Mouse (Mus musculus) gastrocnemius, postnatal 14 days (tissue): ENCODE results near the gene Sik3. TPM values are rescaled to one million over a fixed set of nuclear protein-coding genes. Genes with fewer than 3 reads are reported as not detected.
"Not testable (repeated sequence)": the region's sequence is repeated elsewhere in the genome, so short reads cannot be mapped to it uniquely, and the experiment has no call there.

ENCODE experiments used
- DNase-seq: peaks from one replicate; pipeline ENCODE4 v3.0.0; 2021; ENCODE audit warnings: mixed read lengths
- intact Hi-C: fragments of 180-260 bp; cut with DNase I; formaldehyde crosslinking; loops from one replicate; pipeline ENCODE4 v1.15.1; 2025; ENCODE audit warnings: low total_unique reads
- total RNA-seq, 2 experiments: library from RNA; stranded (reverse); gene quantifications; 2 replicates each; pipeline ENCODE4 v1.2.3; 2021

The Sik3 gene
- total RNA-seq, 2 experiments from 2014 or later: 37.4 TPM

DNA sequence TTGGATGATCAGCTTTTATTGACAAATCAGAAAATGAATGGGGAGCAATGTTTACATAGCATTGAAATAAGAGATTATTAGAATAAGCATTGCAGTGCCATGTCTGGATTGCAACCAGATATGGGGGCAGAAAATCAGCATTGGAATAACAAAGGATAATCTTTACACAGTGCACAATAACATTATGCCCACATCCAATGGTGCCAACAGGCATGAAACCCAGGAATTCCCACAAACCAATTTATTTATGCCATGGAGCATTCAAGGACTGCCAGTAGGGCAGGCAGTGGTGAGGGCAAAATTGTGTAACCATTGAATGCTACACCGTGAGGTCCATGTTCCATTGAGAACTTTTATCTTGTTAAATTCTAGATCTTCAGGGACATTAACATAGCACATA lies 129.4 kb downstream of the Sik3 start:
- DNase-seq: no peak
- intact Hi-C loops: no loop called here

DNA sequence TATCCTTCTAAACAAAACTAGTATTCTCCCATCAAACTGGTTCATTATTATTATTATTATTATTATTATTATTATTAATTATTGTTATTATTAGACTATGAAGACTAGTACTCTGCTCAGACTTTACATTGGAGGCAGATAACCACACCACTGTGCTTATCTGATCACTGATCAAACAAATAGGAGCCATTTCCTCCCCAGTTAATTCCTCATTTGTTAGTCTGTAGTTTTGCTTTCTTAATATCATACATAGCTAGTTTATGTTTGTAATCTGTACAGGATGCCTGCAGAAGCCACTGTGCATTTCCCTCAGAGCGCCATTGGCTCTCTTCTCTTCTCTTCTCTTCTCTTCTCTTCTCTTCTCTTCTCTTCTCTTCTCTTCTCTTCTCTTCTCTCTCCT lies 129.9 kb downstream of the Sik3 start:
- no peak for DNase-seq
- intact Hi-C loops: no loop called here

DNA sequence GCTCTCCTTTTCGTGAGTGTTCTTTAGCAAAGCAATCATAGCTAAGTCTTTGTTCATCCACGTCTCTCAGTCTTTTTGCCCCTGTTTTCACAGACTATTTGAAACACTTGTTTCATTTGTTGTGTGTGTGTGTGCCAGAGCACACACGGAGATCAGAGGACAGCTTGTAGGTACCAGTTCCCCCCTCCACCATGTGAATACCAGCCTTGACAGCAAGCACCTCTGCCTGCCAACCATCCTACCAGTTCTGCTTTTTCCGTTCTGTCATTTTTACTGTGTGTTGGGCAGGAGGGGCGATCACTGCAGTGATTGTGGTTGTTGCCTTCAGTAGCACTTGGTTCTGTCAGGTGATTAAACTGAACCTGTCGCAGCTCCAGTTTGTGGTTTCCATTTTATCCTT lies 132.4 kb downstream of the Sik3 start:
- intact Hi-C loops: no loop called here
- no peak for DNase-seq

GRCm38 (mm10) chr9:46146437-46146836 lies 133.8 kb downstream of the Sik3 start:
- no peak for DNase-seq
- intact Hi-C loops: no loop called here

DNA sequence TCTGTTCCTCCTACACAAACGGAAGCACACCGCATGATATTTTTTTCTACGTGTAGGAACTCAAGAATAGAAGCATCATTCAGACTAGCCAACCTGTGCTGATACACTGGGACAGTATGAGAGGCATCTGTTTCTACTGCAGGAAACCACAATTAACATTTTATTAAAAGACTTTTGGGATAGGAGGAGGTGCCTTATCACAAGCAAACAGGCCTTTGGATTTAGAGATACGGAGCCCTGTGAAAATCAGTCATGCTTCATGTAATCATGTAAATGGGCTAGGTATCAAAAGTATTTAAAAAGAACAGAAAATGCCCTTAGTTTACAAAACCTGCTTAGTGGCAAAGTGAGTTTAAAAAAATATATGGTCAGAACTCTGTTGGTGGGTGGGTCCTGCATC lies 136.1 kb downstream of the Sik3 start:
- no peak for DNase-seq
- intact Hi-C loops: no loop called here

GRCm38 (mm10) chr9:46149392-46149791 lies 136.8 kb downstream of the Sik3 start:
- intact Hi-C loops: no loop called here
- no peak for DNase-seq

DNA sequence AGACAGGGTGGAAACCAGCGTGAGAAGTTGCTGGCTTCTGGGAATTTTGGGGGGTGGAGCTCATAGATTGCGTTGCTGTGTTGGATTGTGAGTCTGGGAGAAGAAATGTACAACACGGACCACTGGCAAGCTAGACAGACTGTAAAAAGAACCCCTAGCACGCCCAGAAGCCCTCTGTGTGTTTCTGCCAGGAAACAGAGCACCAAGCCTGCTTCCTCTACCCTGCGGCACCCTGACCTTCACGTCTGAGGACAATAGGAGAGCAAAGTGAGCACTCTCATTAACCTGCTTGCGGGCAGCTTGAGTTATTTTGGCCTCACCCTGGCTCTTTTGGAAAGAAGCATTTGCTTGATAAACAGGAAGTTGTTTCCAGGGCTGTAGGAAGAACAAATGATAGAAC lies 137.5 kb downstream of the Sik3 start:
- no peak for DNase-seq
- intact Hi-C loops: no loop called here

DNA sequence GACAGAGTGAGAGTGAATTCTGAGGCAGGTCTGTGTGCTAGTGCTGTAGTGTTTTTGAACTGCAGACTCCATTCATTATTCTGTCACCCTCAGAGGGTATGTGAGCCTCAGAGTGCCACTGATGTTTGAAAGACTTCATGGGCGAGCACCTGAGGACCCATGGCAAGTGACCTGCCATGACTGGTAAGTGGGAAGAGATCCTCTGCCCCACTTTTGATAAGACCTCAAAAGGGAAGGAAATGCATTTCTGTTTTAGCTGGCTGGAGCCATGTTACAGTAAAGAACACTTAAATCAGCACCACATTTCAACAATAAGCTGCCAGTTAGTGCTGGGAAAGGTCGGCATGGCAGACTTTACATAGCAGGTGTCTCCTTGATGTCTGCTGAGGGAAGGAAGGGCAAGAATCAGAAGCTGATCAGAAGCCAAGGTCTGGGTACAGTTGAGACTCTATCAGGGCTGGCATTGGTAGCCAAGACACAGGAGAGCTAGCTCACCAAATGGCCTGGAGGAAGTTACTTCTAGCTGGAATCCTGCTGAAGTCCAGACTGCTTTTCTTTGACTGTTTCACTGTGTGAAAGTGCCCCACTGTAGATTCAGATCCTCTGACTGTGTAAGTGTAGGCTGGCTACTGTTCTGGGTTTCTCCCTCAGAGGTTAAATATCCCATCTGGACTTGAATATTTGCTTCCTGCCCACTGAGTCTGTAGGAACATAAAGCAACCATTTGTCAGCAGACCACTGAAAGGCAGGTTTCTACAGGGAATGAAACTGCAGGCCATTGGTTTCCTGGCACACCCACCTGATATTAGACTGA lies 138.5 kb downstream of the Sik3 start:
- DNase-seq: no peak
- intact Hi-C loops: no loop called here

GRCm38 (mm10) chr9:46151704-46152040 lies 139.1 kb downstream of the Sik3 start:
- intact Hi-C loops: no loop called here

DNA sequence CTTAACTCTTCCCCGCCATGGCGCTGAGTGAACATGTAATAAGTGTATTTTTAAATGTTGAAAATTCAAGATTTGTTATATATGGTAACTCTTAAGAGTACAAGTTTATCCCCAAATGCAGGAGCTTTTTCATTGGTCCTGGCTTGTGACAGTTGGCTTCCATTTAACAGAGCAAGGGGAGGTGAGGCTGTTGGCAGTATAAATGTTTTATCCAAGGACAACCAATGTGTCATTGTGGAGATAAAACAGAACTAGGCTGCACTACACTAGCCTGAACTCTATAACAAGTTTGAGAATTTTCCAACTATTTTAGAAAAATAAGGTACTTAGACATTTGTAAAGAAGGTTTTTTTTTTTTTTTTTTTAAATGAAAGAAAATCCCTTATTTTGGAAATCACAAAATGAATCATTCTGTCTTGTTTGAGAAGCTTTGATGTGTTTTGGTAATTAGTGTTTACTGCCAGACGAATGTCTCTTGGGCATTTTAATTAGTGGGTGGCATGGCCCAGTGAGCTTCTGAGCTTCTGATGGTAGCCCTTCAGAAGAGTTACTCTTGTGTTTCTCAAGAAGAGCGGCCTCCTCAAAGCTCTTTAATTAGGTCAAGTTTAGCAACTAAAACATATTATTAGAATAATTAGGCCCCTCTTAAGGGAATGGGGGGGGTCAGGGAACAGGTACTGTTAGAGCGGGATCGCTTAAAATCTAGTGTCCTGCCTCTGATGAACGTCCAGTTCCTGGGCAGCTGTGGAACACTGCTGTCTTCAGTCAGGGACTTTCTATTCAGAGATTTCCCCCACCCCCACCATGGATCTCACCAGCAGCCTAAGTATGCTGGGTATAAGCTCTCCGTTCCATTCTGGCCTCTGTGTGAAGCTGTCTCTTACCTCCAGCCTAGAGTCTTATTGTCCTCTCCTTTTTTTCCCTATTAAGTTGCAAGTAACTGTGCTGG lies 139.7 kb downstream of the Sik3 start:
- intact Hi-C loops: no loop called here
- DNase-seq: no peak

More at GRCm38 (mm10) chr9:46151704-46152040, 139.1 kb downstream of the Sik3 start:
- no peak for DNase-seq

- intact Hi-C loops: no loop called here
- no peak for DNase-seq
These were observed 141.8 kb downstream of the Sik3 start for GRCm38 (mm10) chr9:46154469-46154868.

DNA sequence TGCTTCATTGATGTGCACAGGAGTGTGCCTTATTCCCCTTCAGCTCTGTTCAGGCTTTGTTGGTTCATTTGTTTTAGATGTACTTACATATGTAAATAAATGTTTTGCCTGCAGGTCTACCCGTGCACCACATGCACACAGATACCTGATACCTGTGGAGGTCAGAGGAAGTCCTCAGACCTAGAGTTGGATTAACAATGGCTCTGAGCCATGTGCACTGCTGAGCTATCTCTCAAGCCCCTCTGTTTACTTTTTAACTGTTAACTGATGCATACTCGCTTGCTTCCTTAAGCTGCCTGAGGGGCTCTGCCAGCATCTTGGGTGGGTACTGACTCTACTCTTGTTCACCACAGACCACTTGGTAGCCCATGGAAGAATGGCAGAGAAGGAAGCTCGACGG lies 142.4 kb downstream of the Sik3 start:
- no peak for DNase-seq
- intact Hi-C loops: no loop called here

- not testable (repeated sequence) for DNase-seq
These were observed 143.2 kb downstream of the Sik3 start for GRCm38 (mm10) chr9:46155818-46156217.

GRCm38 (mm10) chr9:46156711-46157110 lies 144.1 kb downstream of the Sik3 start:
- DNase-seq: no peak
- intact Hi-C loops: no loop called here

More at GRCm38 (mm10) chr9:46155818-46156217, 143.2 kb downstream of the Sik3 start:
- intact Hi-C loops: not testable (repeated sequence)

DNA sequence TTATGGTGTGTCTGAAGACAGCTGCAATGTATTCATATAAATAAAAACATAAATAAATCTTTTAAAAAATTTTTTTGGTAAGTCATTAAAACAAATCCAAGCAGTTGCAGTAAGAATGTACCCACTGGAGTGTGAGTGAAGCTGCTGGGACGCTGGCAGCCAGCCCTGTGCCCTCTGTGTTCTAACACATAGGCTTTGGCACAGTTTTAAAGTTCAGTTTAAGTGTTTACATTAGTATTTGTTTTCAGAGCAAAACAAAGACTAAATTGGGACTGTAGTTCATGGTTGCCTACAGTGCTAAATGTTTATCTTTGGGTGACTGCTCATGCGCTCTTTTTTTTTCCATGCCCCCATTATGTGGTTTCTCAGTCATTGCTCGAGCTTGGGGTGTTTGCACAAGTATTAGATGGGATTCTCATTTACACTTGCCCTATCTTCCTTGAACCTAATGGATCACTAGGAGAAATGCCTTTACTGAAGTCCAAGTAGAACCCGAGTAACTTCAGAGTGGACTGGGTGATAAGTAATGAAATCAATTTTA lies 145.7 kb downstream of the Sik3 start:
- no peak for DNase-seq
- intact Hi-C loops: no loop called here

DNA sequence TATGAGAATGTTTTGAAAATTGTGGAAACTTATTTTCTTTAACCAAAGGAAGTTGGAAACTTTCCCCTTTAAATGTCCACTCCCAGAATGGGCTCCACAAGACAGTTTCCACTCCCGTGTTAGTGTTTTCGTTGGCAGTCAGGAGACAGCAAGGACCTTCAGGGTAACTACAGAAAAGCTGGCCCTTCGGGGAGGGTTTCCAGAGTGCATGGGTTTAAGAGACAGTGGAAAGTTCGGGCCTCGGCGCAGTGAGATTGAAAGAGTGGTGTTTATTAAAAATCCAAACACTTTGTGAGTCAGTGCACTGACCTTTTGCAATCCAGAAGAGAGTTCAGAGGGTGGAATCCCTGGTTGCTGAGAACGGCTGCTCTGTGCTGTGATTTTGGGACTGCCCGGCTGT lies 150.8 kb downstream of the Sik3 start:
- no peak for DNase-seq
- intact Hi-C loops: no loop called here

DNA sequence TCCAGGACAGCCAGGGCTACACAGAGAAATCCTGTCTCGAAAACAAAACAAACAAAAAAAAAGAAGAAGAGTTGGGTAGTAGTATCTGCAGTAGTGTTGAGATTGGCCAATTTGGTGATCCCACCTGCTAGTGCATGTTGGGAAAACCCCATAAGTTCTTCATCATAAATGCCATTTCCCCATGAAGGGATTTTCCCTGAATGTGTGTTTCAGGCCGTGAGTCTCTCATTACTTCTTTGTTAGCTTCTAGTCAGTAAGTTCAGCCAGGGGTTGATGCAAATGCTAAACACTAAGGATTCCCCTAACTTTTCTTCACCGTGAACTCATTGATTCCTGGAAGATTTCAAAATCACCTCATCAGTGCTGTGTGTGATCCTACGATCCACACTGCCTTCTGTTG lies 156.2 kb downstream of the Sik3 start:
- intact Hi-C loops: no loop called here
- DNase-seq: no peak

DNA sequence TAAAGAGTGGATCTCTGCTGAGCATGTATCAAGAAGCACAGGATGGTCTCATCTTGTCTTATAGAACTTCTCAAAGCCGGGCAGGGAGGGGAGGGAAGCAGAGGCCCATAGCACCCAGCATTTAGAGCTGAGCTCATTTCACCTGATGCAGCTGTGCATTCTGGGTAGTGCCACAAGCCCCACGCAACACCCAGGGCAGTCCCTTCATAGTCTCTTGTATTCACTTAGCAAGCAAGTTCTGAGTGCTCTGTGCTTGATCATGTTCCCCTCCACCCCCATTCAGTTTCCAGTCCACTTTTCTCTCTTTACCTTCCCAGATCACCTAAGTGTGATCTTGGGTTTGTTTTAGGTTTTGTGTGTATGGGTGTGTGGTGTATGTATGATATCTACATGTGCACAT lies 159.6 kb downstream of the Sik3 start:
- intact Hi-C loops: no loop called here
- no peak for DNase-seq

DNA sequence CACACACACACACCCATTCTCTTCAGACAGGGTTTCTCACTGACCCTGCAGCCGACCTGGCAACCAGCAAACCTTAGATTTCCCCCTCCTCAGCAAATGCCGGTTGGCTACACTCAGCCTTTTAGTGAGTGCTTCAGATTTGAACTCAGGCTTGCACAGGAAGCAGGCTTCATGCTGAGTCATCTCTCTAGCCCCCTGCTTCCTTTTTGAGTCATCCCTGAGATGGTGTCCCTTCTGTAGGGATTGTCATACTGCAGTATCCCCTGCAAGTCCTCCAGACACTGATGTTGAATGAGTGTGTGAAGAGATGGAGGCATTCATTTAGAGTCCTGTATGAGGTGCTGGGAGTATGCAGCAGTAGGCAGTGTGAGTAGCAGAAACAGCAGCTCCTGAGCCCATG lies 160.3 kb downstream of the Sik3 start:
- intact Hi-C loops: no loop called here
- DNase-seq: no peak

DNA sequence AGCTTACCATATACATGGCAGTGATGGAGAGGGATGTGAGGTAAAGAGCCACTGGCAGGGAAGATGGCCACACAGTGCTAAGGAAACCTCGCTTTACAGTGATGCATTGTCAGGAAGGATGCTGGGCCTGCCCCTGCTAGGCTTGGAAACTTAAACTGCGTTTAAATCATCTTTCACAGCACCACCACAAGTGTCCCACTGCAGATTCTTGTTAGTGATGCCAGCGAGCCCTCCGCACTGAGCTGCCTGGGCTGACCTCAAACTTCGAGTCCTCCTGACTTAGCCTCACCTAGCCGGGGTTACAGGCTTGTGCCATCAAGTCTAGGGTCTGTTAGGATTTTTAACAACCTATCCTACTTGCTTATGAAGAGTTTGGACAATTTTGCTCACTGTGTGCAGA lies 161.3 kb downstream of the Sik3 start:
- intact Hi-C loops: no loop called here
- DNase-seq: no peak
